Mouse (Mus musculus) natural killer cell, adult 2 months (primary cell): ENCODE results near the gene Cdc42bpg.
"Not testable (repeated sequence)": the region's sequence is repeated elsewhere in the genome, so short reads cannot be mapped to it uniquely, and the experiment has no call there.

Source experiments
- DNase-seq, 2 experiments: peaks; one replicate each; pipeline ENCODE4 v3.0.0; 2022; ENCODE audit warnings: low spot score in 2 of 2

Cdc42bpg gene

DNA sequence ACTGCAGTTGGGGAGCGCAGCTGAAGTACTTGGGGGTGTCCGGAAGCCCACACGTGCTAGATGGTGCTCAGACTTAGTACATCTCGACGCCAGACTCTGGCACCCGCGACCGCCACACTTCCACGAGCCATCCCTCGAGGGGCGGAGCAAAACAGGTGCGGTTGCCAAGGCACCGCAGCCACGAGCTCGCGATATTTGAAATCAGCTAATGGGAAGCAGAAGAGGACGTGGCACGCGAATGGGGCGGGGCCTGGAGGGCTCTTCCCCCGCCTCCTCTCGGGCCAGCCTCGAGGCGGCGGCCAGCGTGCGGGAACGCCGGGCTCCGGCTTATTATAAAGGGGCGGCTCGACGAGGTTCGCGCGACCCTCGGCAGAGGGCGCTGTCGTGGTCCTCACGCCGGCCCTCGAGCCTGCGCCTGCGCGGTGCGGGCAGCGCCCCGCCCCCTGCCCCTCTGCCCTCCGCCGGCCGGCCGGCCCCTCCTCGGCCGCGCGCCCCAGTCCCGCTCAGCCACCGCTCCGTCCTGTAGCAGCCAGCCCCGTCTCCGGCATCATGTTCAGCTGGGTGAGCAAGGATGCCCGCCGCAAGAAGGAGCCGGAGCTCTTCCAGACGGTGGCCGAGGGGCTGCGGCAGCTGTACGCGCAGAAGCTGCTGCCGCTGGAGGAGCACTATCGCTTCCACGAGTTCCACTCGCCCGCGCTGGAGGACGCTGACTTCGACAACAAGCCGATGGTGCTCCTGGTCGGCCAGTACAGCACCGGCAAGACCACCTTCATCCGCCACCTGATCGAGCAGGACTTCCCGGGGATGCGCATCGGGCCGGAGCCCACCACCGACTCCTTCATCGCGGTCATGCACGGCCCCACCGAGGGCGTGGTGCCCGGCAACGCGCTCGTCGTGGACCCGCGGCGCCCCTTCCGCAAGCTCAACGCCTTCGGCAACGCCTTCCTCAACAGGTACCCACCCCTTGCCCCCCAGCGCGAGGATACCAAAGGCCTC, 29.5 kb upstream of the Cdc42bpg start, which contains the start of gene Ehd1:
TSS of gene Ehd1 (plus strand) at position 300 of the 996 bp plus-strand sequence.
- DNase-seq = peak; percentile 94 to 98

DNA sequence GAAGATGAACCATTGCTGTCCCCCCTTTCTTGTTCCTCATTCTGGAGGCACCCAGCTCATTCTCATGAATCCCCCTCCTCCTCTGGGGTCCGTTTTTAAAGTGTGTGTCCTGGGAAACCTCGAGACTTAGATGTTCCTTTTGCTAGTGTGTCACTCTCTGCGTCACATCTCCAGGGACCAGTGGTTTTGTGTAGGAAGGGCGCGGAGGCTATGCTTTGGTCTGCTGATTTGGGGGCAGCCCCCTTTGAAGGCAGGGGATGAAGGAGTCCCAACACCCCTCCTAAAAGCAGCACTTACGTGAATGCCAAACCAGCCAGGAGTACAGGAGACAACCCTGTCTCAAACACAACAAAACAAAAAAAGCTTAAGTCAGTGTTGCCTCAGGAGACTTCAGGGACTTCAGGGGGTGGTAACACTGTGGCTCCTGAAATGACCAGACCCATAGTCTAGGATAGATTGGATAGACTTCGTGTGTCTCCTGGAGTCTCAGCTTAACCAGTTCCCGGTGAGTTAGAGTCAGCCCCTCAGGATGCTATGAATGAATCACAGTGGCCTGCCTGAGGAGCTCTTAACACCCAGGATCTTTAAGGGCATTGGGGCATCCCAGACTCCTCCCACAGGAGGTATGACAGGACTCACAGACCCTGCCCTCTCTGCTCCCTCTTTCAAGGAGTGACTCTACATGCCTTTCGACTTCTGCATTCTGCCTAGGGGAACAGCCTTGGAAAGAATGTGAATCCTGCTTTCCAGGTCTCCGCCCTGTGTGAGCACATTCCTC, 28.4 kb upstream of the Cdc42bpg start:
- peak in 1 of 2 experiments; percentile 68 for DNase-seq

DNA sequence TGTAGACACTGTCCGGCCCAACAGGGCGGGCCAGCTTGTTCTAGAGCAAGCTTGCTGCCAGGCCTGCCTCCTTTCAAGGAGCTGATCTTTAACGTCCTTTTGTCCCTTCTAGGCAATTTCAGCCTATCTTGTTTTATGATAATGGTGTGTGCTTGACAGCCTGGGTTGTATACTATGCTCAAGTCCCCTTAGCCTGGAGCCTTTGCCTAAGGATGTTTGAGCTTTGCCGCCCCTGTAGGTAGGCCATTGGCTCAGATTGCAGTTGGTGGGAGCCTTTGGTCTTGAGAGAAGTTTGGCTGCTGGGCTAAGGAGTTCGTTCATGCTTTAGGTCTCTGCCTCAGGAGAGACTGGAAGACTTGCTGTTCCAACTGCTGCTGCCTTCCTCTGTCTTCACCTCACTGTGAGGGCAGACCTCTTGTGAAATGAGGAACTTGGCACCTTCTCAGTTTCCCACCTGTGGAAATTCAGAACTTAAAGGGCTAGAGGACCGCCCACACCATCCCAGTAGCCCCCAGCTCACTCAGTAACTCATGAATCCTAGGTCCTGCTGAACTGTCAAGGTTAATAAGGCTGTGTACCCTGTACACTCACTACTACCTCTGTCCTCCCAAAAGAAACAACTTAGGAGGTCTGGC, 27.7 kb upstream of the Cdc42bpg start:
- DNase-seq = no peak

DNA sequence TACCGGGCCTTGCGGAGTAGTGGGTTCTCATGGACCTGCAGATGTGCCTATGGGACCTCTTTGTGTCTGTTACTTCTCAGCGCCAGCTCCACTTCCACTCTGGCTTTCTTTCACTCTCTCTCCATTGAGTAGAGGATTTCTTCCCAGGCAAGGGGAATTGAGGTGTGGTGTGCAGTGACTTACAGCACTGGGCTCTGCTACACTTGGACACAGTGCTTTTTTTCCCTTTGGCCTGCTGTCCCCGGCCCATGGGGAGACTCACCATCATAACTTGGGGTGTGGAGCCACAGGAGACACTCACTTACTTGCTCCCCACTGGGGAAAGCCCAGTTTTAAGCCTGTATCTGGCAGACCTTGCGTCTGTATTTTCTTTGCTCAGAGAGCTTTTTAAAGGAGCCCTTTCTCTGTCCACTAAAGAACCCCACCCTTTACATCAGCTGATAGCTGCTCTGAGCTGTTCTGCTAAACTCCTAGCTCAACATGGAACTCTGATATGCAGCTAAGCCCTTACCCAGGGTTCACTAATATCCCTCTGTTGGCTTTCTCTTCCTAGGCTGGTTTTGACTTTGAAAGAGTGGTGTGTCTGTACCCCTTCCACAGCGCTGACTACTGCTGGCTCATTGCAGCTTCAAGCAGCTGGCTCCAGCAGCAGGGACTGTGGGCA, 26.6 kb upstream of the Cdc42bpg start:
- DNase-seq = no peak

DNA sequence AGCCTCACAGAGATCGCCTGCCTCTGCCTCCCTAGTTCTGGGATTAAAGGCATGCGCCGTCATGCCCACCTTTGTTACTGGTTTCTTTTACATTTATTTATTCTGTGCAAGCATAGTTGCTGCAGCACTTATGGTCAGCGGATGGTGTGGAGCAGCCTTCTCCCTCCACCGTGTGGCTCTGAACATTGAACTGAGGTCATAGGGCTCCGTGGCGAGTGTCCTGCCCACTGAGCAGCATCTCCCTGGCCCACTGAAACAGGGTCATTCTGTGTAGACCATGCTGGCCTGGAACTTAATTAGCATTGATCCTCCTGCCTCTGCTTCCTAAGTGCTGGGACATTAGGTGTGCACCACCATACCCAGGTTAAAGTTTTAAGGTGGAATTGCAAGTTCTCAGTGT, 25.7 kb upstream of the Cdc42bpg start:
- no peak for DNase-seq

DNA sequence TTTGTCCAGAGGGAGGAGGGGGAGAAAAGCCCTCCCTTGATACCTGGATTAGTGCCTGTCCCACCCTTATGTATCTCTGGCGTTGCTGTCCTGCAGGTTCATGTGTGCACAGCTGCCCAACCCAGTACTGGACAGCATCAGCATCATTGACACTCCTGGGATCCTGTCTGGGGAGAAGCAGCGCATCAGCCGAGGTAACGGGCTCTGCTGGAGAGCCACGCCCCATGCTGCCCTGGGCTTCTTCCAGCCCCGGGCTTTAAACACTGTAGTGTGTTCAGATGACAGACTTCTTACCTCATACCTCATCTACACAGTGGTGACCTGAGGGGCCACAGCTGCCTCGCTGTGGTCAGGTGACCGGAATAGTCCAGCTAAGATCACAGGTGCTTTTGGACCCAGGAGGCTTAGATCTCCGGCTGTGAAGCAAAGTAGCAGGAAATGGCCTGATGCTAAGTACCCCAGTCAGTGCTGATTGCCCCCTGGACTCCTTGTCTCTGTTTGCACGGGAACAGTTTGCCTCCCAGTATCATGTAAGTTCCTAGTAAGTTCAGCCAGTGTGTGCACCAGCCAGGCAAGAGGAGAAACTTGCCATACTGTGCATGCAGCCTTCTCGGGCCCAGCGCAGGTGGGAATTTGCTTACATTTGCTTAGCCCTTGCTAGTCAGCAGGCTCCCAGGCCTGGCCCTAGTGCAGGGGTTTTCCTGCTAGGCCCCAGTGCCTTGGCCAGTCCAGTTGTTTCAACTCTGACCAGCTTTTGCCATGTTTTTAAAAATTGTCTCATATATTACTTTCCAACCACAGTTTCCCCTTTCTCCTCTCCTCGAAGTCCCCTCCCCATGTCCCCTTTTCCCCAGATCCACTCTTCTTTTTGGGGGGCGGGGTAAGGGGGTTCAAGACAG, 24.9 kb upstream of the Cdc42bpg start:
- no peak for DNase-seq

DNA sequence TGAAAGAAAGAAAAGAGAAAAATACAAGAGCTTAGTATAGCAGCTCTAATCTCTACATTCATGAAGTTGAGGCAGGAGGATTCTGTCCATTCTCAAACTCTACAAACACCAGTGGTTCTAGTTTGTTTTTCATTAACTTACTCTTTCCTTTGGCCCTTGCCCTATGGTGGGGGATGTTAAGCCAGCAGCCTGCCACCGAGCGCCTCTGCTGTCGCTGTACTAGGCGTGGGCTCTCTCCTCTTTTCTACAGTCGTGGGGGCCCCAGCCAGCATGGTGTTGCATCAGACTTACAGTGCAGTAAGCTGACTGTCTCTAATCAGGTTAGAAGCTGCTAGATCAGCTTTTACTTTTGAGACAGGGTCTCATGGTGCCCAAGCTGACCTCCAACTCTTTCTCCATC, 23.3 kb upstream of the Cdc42bpg start:
- no peak for DNase-seq

DNA sequence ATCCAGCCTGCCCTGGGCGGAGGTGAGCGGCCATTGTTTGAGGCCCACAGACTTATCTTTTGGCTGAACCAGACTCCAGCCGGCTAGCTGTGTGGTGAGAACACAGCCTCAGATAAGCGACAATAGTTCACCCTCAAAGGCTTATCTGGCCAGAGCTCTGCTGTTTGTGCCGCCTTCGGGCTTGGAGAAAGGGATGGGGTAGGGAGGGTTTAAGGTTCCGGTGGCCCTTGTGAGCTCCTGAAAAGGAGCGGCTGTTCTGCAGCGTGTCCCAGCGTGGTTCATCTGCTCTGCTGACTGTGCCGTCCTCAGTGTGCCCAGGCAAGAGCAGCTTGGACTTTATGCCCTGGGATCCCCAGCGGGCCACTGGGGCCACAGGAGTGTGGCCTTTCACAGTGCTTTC, 21.8 kb upstream of the Cdc42bpg start:
- DNase-seq = no peak

DNA sequence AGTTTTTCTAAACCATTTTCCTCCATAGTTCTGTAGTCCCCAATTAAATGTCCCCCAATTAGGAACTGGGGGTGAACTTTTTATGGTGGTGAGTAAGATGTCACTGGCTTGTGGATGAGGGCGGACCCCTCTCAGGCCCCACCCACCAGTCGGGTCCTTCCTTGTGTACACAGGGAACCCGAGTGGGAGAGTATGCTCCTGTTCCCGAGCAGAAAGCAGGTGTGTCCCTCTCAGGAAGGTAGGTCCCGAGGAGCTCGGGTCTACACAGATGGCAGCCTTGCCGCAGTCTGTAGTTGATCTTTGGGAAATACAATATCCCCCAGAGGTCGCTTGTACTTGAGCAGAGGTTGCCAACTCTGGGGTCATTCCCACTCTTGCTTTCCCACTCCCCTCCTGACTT, 21.0 kb upstream of the Cdc42bpg start:
- DNase-seq = no peak

DNA sequence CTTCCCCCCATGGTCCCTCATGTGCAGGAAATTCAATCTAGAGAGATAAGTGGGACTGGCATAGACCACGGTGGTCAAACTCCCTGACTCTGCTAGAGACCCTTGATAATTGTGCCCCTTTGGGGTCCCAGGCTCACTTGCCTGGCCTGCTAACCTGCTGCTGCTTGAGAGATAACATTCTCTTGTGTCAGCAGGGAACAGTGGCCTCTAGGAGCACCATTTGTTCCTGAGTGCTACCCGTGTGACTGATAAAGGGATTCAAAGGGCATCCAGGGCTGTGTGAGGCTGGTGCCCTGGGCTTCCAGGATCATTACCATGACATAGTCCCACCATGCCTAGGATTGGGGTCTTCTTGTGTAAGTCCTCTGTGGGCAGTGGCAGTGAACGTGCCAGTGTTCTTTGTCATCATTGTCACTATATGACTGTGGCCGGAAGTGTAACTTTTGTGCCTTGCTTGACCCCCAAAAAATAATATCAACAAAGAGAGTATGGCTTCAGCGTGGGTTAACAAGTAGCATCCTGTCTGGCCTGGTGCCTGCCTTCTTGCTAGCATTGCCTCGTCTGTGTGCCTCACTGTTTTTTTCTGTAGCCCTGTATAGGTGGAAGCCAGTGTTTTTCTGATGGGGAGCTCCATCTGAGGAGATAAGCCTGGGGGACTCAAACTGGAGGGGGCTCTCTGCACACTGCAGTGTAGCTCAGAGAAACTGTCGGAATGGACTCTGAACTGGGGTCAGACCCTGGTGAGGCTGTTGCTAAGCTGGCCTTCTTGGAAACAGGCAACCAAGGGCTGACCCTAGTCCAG, 20.4 kb upstream of the Cdc42bpg start:
- no peak for DNase-seq

DNA sequence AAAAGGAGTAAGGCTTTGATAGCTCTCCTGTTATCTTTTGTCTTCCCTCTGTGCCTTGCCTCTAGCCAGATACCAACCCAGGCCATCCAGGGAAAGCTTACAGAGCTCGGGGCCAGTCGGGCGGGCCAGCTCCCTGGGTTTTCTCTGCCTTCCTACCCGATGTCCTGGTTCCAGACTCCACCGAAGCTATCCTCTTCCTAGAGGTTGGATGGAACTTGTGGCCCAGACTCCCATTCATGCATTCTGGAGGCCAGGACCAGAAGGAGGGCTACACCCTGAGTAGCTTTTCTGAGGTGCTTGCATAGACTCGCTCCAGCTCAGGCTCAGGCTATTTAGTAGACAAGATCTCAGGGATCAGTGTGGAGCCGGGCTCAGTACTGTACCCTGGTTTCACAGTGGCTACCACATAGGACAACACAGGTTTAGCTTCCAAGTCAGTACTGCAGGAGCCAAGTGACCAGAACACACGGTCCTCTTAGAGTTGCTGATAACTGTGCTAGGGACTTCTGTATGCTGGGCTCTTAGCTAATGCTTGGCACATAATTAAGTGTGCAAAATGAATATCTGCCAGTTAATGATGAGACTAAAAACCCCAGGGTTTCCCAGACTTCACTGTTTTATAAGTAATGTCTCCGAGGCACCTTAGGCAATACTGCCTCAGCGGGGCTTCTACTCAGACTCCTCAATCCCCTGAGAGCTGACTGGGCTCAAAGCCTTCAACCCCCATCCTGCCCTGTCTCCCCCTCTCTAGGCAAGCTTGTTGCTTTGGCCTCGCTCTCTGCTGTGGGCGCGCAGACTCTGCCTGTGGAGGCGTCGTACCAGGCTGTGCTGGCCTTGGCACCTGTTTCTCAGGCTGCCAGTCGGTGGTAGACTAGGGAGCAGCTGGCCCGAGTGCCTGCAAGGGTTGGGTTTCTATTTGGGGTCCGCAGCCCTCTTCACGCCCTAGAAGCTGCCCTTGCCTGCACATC, 19.5 kb upstream of the Cdc42bpg start:
- DNase-seq = no peak

DNA sequence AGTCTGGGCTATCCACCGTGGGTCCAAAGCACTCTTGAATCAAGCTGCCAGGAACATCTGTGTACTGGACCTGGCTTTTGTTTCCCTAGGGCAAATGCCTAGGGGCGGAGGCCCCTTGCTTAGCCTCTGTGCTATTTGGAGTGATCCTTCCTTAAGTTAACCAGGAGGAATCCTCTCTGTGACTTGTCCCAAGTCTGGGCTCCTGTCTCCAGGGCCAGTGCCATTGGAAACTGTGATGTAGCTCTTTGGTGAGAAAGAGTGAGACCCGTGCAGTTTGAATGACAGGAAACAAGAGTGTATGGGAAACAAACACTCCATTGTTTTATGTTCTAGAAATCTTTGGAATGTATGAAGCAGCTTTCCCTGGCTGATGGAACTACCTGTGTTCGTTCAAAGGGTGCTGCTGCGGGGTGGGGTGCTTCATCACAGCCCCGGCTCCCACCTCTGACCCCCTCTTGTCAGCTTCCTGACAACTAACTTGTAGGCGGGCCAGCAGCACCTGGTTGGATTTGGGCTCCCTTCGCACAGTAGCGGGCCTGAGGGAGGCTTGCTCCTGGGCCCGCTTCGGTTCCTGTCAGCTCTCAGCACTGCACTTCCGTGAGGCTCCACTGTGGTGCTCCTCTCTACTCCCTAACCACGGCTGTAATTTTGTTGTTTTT, 17.9 kb upstream of the Cdc42bpg start:
- no peak for DNase-seq

DNA sequence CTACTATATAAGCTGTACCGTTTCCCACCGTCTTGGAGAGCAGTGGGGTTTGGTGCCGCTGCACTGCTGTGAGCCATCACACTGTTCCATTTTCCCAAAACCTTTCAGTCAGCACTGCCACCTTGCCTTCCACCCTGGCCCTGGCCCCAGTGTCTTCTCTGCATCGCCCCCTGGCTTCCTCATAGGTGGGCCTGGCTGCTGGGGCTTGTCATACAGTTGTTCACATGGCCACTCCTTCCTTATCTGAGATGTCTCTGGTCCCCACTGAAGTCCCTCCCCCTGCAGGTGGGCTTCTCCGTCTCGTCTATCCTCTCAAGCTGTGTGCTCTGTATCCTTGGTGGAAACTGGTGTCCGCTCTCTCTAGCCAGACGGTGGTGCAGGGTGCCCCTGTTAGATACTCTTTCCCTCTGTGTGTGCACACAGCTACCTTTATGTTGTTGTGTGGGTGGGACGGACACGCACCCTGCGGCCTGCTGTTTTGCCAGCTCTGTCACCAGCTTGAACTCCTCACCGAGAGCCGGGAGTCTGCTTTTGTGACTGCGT, 16.5 kb upstream of the Cdc42bpg start:
- no peak for DNase-seq

DNA sequence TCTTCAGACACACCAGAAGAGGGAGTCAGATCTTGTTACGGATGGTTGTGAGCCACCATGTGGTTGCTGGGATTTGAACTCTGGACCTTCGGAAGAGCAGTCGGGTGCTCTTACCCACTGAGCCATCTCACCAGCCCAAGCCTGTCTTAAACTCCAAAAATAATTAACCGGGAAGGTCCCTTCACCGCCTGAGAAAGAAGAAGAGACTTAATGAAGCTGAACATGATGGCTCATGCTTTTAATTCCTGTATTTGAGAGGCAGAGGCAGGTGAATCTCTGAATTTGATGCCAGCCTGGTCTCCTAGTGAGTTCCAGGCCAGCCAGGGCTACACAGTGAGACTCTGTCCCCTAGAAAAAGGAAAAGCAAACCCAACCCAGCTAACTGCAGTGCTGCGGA, 15.5 kb upstream of the Cdc42bpg start:
- not testable (repeated sequence) for DNase-seq

DNA sequence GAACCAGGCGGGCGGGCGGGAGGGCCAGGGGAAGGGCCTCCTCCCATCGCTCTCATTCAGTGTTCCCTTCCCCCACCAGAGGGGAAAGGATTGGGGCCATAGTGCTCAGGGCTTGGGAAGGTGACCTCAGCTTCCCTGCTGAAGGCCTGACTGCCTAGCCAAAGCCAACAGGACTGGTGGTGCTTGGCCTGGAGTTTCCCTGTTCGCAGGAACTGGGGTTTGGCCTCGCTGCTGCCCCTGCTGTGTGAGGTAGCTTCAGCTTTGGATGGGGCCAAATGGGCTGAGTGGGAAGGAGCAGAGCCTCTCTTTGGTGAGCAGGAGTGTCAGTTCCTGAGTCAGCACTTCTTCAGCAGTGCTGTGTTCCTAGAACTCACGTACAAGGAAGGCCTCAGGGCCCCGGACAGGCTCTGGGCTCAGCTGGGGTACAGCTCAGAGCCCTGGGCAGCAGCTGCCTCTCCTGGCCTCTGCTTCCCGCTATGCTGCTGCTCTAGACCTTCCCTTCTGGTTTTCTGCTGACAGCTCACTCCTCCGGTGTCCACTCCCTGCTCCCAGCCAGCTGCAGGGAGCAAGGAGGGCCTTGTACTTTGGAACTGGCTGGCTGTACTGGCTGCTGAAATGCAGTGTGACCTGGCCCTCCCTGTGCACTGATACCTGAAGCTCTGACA, 15.0 kb upstream of the Cdc42bpg start:
- no peak for DNase-seq

DNA sequence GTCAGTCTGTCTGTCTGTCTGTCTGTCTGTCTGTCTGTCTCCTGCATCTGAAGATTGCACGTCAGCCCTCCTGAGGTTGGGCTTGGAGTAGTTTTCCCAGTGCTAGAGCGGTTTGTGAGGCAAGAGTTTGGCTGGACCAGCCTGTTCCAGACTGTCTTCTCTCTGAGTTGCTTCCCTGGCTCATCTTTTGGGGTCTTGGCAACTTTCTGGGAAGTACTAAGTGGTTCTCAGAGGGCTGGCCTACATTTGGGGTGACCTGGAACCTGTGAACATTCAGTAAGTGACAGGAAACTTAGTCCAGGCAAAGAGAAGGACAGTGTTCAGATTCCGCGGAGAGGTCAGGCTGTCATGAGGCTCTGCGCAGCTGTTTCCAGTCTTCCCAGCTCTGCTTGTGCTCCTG, 14.0 kb upstream of the Cdc42bpg start:
- no peak for DNase-seq

DNA sequence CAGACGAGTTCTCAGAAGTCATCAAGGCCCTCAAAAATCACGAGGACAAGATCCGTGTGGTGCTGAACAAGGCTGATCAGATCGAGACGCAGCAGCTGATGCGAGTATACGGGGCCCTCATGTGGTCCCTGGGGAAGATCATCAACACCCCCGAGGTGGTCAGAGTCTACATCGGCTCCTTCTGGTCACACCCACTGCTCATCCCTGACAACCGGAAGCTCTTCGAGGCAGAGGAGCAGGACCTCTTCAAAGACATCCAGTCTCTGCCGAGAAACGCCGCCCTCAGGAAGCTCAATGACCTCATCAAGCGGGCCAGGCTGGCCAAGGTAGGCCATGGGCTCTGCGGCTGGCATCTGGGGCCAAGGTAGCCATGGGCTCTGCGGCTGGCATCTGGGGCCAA, 12.0 kb upstream of the Cdc42bpg start:
- DNase-seq = no peak
